Mouse (Mus musculus) adrenal gland, adult 10 weeks (tissue): ENCODE data around the gene Sapcd1. TPM values are rescaled to one million over a fixed set of nuclear protein-coding genes. Genes with fewer than 3 reads are reported as not detected.

ENCODE experiments used
- polyA plus RNA-seq: library from polyadenylated mRNA; stranded (reverse); fragments of 350-450 nt; fragmentation: Illumina TruSeq; extraction: RNeasy Lipid Tissue Mini Kit (QIAGEN cat#74804); gene quantifications from one replicate; pipeline ENCODE4 v1.2.3, GENCODE M21; 2014; ENCODE audit warnings: low read depth, low replicate concordance

The Sapcd1 gene
- polyA plus RNA-seq = not detected

GRCm38 (mm10) chr17:35027277-35028068 is at the start of gene Sapcd1:
TSS of gene Sapcd1 (minus strand) at chr17:35028016.

GRCm38 (mm10) chr17:35076507-35077176 is 48.8 kb upstream of the Sapcd1 start, which contains the start of gene Ly6g6e:
TSS of gene Ly6g6e (plus strand) at chr17:35076902.

GRCm38 (mm10) chr17:35066084-35066483 is 38.3 kb upstream of the Sapcd1 start, which contains the start of gene Mpig6b:
TSS of gene Mpig6b (minus strand) at chr17:35066184.

GRCm38 (mm10) chr17:35064951-35065947 is 37.4 kb upstream of the Sapcd1 start, which contains the start of gene Ly6g6c:
TSS of gene Ly6g6c (plus strand) at chr17:35065388.

GRCm38 (mm10) chr17:35058911-35059892 is 31.4 kb upstream of the Sapcd1 start, which contains the start of gene Ddah2:
TSS of gene Ddah2 (plus strand) at chr17:35059035.

GRCm38 (mm10) chr17:35049561-35050016 is 21.8 kb upstream of the Sapcd1 start, which contains the start of gene Clic1:
TSS of gene Clic1 (plus strand) at chr17:35049966.

GRCm38 (mm10) chr17:35046681-35047455 is 19.1 kb upstream of the Sapcd1 start, which contains the start of gene Msh5:
TSS of gene Msh5 (minus strand) at chr17:35046745.

GRCm38 (mm10) chr17:35016376-35016775 is 11.4 kb downstream of the Sapcd1 start, which contains the start of gene Vwa7:
TSS of gene Vwa7 (plus strand) at chr17:35016579.

GRCm38 (mm10) chr17:35000717-35001451 is 26.9 kb downstream of the Sapcd1 start, which contains the start of gene Vars:
TSS of gene Vars (plus strand) at chr17:35000987.

GRCm38 (mm10) chr17:34981690-34982180 is 46.1 kb downstream of the Sapcd1 start, which contains the start of gene Lsm2:
TSS of gene Lsm2 (plus strand) at chr17:34981862.

Other genes with a start within 250 kb of the Sapcd1 start
- gene Cyp21a1, start 223.5 kb downstream of the Sapcd1 start, polyA plus RNA-seq = 560 TPM
- 11.5 TPM for gene Stk19, start 191.1 kb downstream of the Sapcd1 start, polyA plus RNA-seq
- gene Dxo, start 191.0 kb downstream of the Sapcd1 start, polyA plus RNA-seq = 3.9 TPM
- gene Skiv2l, start 177.8 kb downstream of the Sapcd1 start, polyA plus RNA-seq = 3.8 TPM
- 2.9 TPM for gene Nelfe, start 177.6 kb downstream of the Sapcd1 start, polyA plus RNA-seq
- 1.3 TPM for gene Cfb, start 165.5 kb downstream of the Sapcd1 start, polyA plus RNA-seq
- gene Zbtb12, start 148.5 kb downstream of the Sapcd1 start, polyA plus RNA-seq = 2.7 TPM
- gene Gm20547, start 146.0 kb downstream of the Sapcd1 start, polyA plus RNA-seq = 1.3 TPM
- 20.2 TPM for gene C2, start 129.8 kb downstream of the Sapcd1 start, polyA plus RNA-seq
- gene Ehmt2, start 129.5 kb downstream of the Sapcd1 start, polyA plus RNA-seq = 10.5 TPM
- not detected for gene Slc44a4, start 113.5 kb downstream of the Sapcd1 start, polyA plus RNA-seq
- gene Neu1, start 96.8 kb downstream of the Sapcd1 start, polyA plus RNA-seq = 3.5 TPM
- gene Hspa1b, start 68.8 kb downstream of the Sapcd1 start, polyA plus RNA-seq = 46.5 TPM
- not detected for gene Gm20481, start 58.1 kb downstream of the Sapcd1 start, polyA plus RNA-seq
- gene Hspa1a, start 55.9 kb downstream of the Sapcd1 start, polyA plus RNA-seq = 23.9 TPM
- not detected for gene Hspa1l, start 55.3 kb downstream of the Sapcd1 start, polyA plus RNA-seq
- gene Lsm2, start 46.2 kb downstream of the Sapcd1 start, polyA plus RNA-seq = 9.4 TPM
- gene Vars, start 27.0 kb downstream of the Sapcd1 start, polyA plus RNA-seq = 10.7 TPM
- gene Vwa7, start 11.4 kb downstream of the Sapcd1 start, polyA plus RNA-seq = not detected
- not detected for gene Msh5, start 18.7 kb upstream of the Sapcd1 start, polyA plus RNA-seq
- 23.6 TPM for gene Clic1, start 21.9 kb upstream of the Sapcd1 start, polyA plus RNA-seq
- not detected for gene Ddah2, start 31.0 kb upstream of the Sapcd1 start, polyA plus RNA-seq
- not detected for gene Ly6g6c, start 37.4 kb upstream of the Sapcd1 start, polyA plus RNA-seq
- not detected for gene Mpig6b, start 38.2 kb upstream of the Sapcd1 start, polyA plus RNA-seq
- not detected for gene Ly6g6e, start 48.9 kb upstream of the Sapcd1 start, polyA plus RNA-seq
- not detected for gene Ly6g6d, start 50.0 kb upstream of the Sapcd1 start, polyA plus RNA-seq
- not detected for gene Ly6g6f, start 57.6 kb upstream of the Sapcd1 start, polyA plus RNA-seq
- gene Abhd16a, start 61.2 kb upstream of the Sapcd1 start, polyA plus RNA-seq = 4.8 TPM
- gene Ly6g5c, start 80.3 kb upstream of the Sapcd1 start, polyA plus RNA-seq = not detected
- not detected for gene Ly6g5b, start 87.4 kb upstream of the Sapcd1 start, polyA plus RNA-seq
- gene Gpank1, start 93.4 kb upstream of the Sapcd1 start, polyA plus RNA-seq = 1.4 TPM
- 163 TPM for gene Csnk2b, start 94.0 kb upstream of the Sapcd1 start, polyA plus RNA-seq
- 1.3 TPM for gene D17H6S53E, start 98.4 kb upstream of the Sapcd1 start, polyA plus RNA-seq
- gene Apom, start 104.0 kb upstream of the Sapcd1 start, polyA plus RNA-seq = not detected
- 11.5 TPM for gene Bag6, start 107.2 kb upstream of the Sapcd1 start, polyA plus RNA-seq
- gene Prrc2a, start 136.9 kb upstream of the Sapcd1 start, polyA plus RNA-seq = 7.2 TPM
- gene Aif1, start 148.1 kb upstream of the Sapcd1 start, polyA plus RNA-seq = 8.7 TPM
- gene Lst1, start 160.4 kb upstream of the Sapcd1 start, polyA plus RNA-seq = not detected
- gene Ltb, start 166.4 kb upstream of the Sapcd1 start, polyA plus RNA-seq = not detected
- not detected for gene Tnf, start 174.0 kb upstream of the Sapcd1 start, polyA plus RNA-seq
- not detected for gene Lta, start 177.3 kb upstream of the Sapcd1 start, polyA plus RNA-seq
- gene Gm16181, start 192.8 kb upstream of the Sapcd1 start, polyA plus RNA-seq = not detected
- 5.0 TPM for gene Atp6v1g2, start 205.6 kb upstream of the Sapcd1 start, polyA plus RNA-seq
- gene Nfkbil1, start 207.8 kb upstream of the Sapcd1 start, polyA plus RNA-seq = not detected
- 11.1 TPM for gene Ddx39b, start 213.7 kb upstream of the Sapcd1 start, polyA plus RNA-seq
- gene H2-D1, start 234.7 kb upstream of the Sapcd1 start, polyA plus RNA-seq = 42.0 TPM